Mouse (Mus musculus) left cerebral cortex, postnatal 4 days (tissue): Measurements from ENCODE around the gene Tsnaxip1. TPM values are rescaled to one million over a fixed set of nuclear protein-coding genes. Genes with fewer than 3 reads are reported as not detected.

Experiments
- DNase-seq: peaks from one replicate; pipeline ENCODE4 v3.0.0-alpha.2; 2022
- intact Hi-C: fragments of 180-260 bp; cut with DNase I; formaldehyde crosslinking; loops from one replicate; pipeline ENCODE4 v1.15.1; 2025
- total RNA-seq, 2 experiments: library from RNA; stranded (reverse); gene quantifications; 2 replicates each; pipeline ENCODE4 v1.2.3; 2021

The Tsnaxip1 gene
- total RNA-seq, 2 experiments from 2014 or later: 0.26 to 0.50 TPM

DNA sequence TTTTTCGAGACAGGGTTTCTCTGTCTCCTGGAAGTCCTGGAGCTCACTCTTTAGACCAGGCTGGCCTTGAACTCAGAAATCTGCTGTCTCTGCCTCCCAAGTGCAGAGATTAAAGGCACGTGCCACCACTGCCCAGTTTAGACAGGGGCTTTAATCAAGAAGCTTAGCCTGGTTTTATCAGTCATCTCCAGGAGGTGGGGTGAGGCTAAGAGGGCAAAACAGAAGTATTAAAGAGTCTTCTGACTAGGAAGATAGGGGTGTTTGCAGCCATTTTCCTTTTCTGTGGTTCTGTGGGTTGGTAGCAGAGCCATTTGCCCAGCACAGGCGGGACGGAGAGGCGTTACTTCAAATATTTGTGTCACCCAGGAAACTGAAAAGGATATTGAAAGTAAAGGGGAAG, 31.8 kb downstream of the Tsnaxip1 start:
- DNase-seq: no peak
- intact Hi-C loops: no loop called here

DNA sequence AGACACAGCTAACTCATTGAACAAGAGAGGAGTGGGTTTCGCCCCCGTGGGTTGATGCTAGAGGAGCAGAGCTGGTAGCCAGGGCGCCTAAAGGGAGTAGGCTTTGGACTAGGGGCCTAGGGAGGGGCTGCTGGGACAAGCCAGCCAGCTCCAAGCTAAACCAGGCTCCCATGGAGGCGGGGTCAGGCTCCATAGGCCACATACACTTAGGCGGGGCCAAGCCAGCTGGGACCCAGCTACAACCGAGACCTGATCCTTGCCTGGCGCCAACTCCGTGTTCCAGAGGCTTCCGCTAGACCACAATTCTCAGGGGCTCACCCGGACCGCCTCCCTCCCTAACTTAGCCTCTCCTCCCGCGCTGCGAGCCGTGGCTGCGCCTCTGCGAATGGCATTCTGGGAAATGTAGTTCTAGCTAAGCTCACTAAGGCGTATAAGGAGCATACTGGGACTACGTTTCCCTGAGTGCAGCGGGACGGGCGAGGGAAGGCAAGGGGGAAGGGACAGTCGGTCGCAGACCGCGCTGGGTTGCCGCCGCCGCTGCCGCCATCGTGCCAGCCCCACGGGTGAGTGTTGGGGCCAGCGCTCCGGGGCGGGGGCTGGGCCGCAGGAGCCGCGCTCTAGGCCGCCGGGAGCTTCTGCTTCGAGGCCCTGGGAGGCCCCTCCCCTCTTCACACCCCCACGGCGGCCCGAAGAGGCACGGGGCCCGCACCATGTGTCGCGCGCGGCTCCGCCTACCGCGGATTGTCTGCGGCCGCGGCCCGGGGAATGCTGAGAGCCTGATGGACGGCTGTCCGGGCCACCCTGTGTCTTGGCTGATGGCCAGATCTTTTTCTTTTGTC, 32.8 kb downstream of the Tsnaxip1 start, which contains the start of gene Nutf2:
Gene Nutf2 (plus strand): TSS at position 438 of the 839 bp plus-strand sequence.
- peak; percentile 97 for DNase-seq
- intact Hi-C loops: no loop called here

DNA sequence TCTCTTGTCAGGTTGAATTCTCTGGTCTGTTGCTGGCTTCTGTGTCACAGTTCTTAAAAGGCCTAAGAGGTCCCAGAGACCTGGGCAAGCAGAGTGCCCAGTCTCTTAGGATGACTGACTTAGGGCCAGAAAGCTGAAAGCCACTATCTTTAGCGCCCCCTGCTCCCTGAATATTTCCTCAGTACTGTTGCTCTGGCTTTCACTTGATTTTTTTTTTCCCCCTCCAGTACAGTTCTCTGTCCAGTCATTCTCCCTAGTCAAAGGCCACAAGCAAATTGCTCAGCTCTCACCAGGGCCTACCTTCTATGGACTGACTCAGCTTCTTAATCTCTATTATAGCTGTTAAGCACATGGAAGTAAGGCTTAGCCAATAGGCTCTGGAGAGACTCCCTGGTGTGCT, 34.4 kb downstream of the Tsnaxip1 start:
- intact Hi-C loops: no loop called here
- no peak for DNase-seq

DNA sequence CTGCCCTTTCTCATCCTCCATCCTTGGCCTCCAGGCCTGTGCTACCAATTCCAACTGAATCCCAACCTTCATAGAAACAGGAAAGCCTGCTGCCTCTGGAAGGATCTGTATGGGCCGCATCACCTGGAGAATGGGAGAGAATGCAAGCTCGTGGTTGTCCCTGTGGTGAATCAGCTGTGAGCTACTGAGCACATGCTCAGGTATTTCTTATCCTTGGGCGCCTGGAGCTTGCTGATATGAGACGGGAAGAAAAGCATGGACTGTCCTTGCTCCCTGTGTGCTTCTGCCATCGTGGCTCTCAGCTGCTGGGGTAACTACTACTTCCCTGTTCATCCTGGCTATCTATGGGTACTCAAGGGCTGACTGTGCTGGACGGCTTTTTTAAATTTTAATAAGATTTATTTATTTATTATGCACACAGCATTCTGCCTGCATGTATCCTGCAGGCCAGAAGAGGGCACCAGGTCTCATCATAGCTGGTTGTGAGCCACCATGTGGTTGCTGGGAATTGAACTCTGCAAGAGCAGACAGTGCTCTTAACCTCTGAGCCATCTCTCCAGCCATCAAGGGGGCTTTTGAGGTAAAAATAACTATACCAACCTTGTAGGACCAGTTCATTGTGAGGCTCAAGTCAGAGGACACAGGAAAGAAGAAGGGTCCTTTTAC, 39.0 kb downstream of the Tsnaxip1 start:
- no peak for DNase-seq
- intact Hi-C loops: no loop called here

DNA sequence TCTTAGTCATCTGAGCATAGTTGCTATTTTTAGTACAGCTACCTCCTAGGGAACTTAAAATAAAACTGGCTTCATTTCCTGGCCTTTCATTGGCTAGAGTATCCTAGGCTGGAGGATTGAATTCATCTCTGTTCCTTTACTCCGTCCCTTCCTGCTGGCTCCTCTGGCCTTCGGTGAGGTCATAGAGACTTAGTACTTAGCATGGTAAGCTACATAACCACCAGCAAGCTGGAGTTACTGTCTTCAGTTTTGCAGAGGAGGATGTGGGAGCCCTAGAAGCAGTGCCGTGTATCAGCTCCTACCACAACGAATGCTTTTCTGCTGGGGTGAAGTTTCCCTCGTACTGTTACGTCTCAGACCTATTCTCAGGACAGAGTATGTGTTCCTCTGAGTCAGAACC, 46.8 kb downstream of the Tsnaxip1 start:
- DNase-seq: no peak
- intact Hi-C loops: no loop called here

GRCm38 (mm10) chr8:105880754-105881520, 53.4 kb downstream of the Tsnaxip1 start, which contains the start of gene Edc4:
Gene Edc4 (plus strand): TSS chr8:105880881.
- DNase-seq: peak; percentile 78
- intact Hi-C loops: no loop called here

DNA sequence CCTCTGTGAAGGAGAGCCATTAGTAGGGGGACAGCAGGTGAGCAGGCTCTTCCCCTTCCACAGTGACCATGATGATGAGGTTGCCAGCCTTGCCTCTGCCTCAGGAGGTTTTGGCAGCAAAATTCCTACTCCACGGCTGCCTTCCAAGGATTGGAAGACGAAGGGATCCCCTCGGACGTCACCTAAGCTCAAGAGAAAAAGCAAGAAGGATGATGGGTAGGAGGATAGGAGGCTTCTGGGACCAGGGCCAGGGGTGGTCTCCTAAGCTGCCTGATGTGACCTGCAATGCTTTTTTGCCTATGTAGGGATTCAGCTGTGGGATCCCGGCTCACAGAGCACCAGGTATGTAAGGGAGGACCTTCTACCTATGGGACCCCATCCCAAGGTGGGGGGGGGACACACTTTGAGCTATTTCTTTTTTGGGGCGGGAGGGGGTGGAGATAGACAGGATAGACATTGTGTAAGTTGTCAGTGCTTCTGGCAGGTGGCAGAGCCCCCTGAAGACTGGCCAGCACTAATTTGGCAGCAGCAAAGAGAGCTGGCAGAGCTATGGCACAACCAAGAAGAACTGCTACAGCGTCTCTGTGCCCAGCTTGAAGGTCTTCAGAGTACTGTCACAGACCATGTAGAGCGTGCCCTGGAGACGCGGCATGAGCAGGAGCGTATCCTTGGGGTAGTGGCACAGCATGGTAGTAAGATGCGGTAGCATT, 62.4 kb downstream of the Tsnaxip1 start:
- intact Hi-C loops: loop anchor here (10.0 kb wide), 1 partner anchor 135 kb away; no protein-coding TSS in a partner anchor
- DNase-seq: no peak

GRCm38 (mm10) chr8:105890870-105891269, 63.3 kb downstream of the Tsnaxip1 start:
- intact Hi-C loops: loop anchor here (10.0 kb wide), 1 partner anchor 134 kb away; no protein-coding TSS in a partner anchor
- no peak for DNase-seq

- intact Hi-C loops: loop anchor here (10.0 kb wide), 1 partner anchor 132 kb away; no protein-coding TSS in a partner anchor
- DNase-seq: no peak
These were observed 64.9 kb downstream of the Tsnaxip1 start for GRCm38 (mm10) chr8:105892432-105892831.

- DNase-seq: peak; percentile 84
- intact Hi-C loops: loop anchor here (10.0 kb wide), 1 partner anchor 131 kb away; no protein-coding TSS in a partner anchor
These were observed 65.8 kb downstream of the Tsnaxip1 start, which contains the start of gene Nrn1l for GRCm38 (mm10) chr8:105893339-105893738. Gene Nrn1l (plus strand): TSS chr8:105893567.

Other genes with a start within 250 kb of the Tsnaxip1 start
- 10 to 100 TPM; 70.0 to 70.6 TPM for gene Ripor1, start 222.5 kb upstream of the Tsnaxip1 start, total RNA-seq
- 10 to 100 TPM; 80.8 to 82.2 TPM for gene Ctcf, start 191.2 kb upstream of the Tsnaxip1 start, total RNA-seq
- not detected for gene Agrp, start 190.3 kb upstream of the Tsnaxip1 start, total RNA-seq
- 10 to 100 TPM; 39.4 to 40.8 TPM for gene Carmil2, start 141.5 kb upstream of the Tsnaxip1 start, total RNA-seq
- gene Acd, start 126.6 kb upstream of the Tsnaxip1 start, total RNA-seq: 10 to 100 TPM; 55.9 to 58.9 TPM
- 10 to 100 TPM; 28.4 to 33.1 TPM for gene Pard6a, start 126.6 kb upstream of the Tsnaxip1 start, total RNA-seq
- gene 4933405L10Rik, start 120.1 kb upstream of the Tsnaxip1 start, total RNA-seq: not detected
- gene Enkd1, start 119.5 kb upstream of the Tsnaxip1 start, total RNA-seq: 10 to 100 TPM; 15.5 to 17.9 TPM
- gene Gfod2, start 69.1 kb upstream of the Tsnaxip1 start, total RNA-seq: 10 to 100 TPM; 44.4 to 49.9 TPM
- 10 to 100 TPM; 21.8 to 23.6 TPM for gene Ranbp10, start 381 bp upstream of the Tsnaxip1 start, total RNA-seq
- gene Cenpt, start 25.5 kb downstream of the Tsnaxip1 start, total RNA-seq: 10 to 100 TPM; 37.9 to 39.7 TPM
- gene Thap11, start 27.4 kb downstream of the Tsnaxip1 start, total RNA-seq: 10 to 100 TPM; 32.7 to 35.3 TPM
- gene Nutf2, start 32.8 kb downstream of the Tsnaxip1 start, total RNA-seq: 10 to 100 TPM; 35.2 to 48.7 TPM
- gene Edc4, start 53.1 kb downstream of the Tsnaxip1 start, total RNA-seq: 10 to 100 TPM; 64.5 to 74.1 TPM
- not detected for gene Nrn1l, start 65.8 kb downstream of the Tsnaxip1 start, total RNA-seq
- 10 to 100 TPM in 1 of 2 experiments, 1 to 10 TPM in 1; 8.6 to 10.1 TPM for gene Pskh1, start 72.7 kb downstream of the Tsnaxip1 start, total RNA-seq
- 1 to 10 TPM; 2.1 to 2.2 TPM for gene Ctrl, start 106.1 kb downstream of the Tsnaxip1 start, total RNA-seq
- 10 to 100 TPM; 50.6 to 70.2 TPM for gene Psmb10, start 110.7 kb downstream of the Tsnaxip1 start, total RNA-seq
- 1 to 10 TPM; 6.4 to 8.3 TPM for gene Lcat, start 115.7 kb downstream of the Tsnaxip1 start, total RNA-seq
- 10 to 100 TPM; 19.0 to 21.5 TPM for gene Slc12a4, start 138.4 kb downstream of the Tsnaxip1 start, total RNA-seq
- not detected for gene Dpep3, start 151.7 kb downstream of the Tsnaxip1 start, total RNA-seq
- gene Dus2, start 163.6 kb downstream of the Tsnaxip1 start, total RNA-seq: 10 to 100 TPM; 19.6 to 23.8 TPM
- gene Dpep2nb, start 178.2 kb downstream of the Tsnaxip1 start, total RNA-seq: not detected
- 10 to 100 TPM; 14.4 to 15.3 TPM for gene Ddx28, start 184.2 kb downstream of the Tsnaxip1 start, total RNA-seq
- gene Nfatc3, start 231.1 kb downstream of the Tsnaxip1 start, total RNA-seq: 10 to 100 TPM; 15.8 to 17.2 TPM